In the genomic region with DNA sequence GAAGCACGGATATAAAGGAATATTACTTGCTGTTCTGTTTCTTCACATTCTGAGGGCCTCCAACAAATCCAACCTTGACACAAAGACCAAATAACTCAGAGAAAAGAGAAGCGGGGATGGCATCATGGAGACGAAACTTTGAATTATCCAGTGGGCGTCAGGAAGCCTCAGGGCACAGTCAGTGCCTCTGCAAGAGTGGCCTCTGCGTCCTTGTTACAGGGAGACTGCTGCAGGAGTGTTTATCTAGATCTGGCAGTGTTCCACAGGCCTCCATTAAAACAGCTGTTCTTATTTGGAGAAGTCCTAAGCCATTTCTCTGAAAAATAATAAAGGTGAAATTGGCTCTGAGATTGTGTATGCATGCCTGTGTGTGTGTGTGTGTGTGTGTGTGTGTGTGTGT, we compare ENCODE assay signal across 17 mouse cellular contexts. TPM values are rescaled to one million over a fixed set of nuclear protein-coding genes. Genes with fewer than 3 reads are reported as not detected.
DNase-seq lines count a peak whose midpoint lies in the region; ATAC-seq and TF ChIP-seq lines count a peak whose summit lies in the region.
"Had no signal": no experiment of that assay in that cellular context is flagged by ENCODE, and none has a peak within 500 bp of the region (broad histone marks: within the 10 kb centered on the region; RNA-seq: fewer than 3 reads in every experiment).

No protein-coding gene starts in this region.

- WGBS in kidney, embryonic 16.5 days: 65% methylated on average over 5 of the region's 5 CpGs
- WGBS in lung, postnatal 0 days: 33% methylated on average over 5 of the region's 5 CpGs

- no peak for TF ChIP-seq RAD21 in MEL (IDR thresholded peaks at IDR 0.05; ENCODE audit: low read depth, low read length)

- no peaks in the 10 kb centered on the region for H3K79me2 ChIP-seq in MEL (ENCODE audit: control insufficient read depth, insufficient read depth, low read length, poor library complexity)

- H3K9ac ChIP-seq in kidney, embryonic 16.5 days (replicated peaks; ENCODE audit: low read length): no peak overlapping the region
- H3K9ac ChIP-seq in MEL (ENCODE audit: control insufficient read depth, low read depth, low read length, poor library complexity, severe bottlenecking): no peak overlapping the region
- no peak overlapping the region for H3K9ac ChIP-seq in lung, postnatal 0 days (replicated peaks; ENCODE audit: low read depth)
- H3K9ac ChIP-seq: heart, embryonic 12.5 days; limb, embryonic 15.5 days; lung, embryonic 15.5 days had no signal

- no peak overlapping the region for H3K27ac ChIP-seq in kidney, embryonic 16.5 days (ENCODE audit: low read length)
- no peak overlapping the region for H3K27ac ChIP-seq in MEL (ENCODE audit: control insufficient read depth, low read depth, low read length)
- H3K27ac ChIP-seq in lung, postnatal 0 days (ENCODE audit: low read length): no peak overlapping the region
- H3K27ac ChIP-seq: limb, embryonic 15.5 days; lung, embryonic 15.5 days had no signal

- peak; percentile 7 for DNase-seq in kidney, adult 18-20 months
- DNase-seq in MEL (ENCODE audit: low read depth, low spot score): peak; percentile 83
- DNase-seq in adrenal gland, postnatal 14 days: peak; percentile 64
- DNase-seq in lung, postnatal 0 days (ENCODE audit: low spot score): peak; percentile 61
- no peak for DNase-seq in right cerebral cortex, postnatal 14 days
- DNase-seq in gastrocnemius, postnatal 36 days: no peak
- no peak for DNase-seq in thymus, adult 18-20 months
- DNase-seq: gastrocnemius, postnatal 10 days; heart, postnatal 4 days; right cerebral cortex, postnatal 4 days; thymus, postnatal 4 days had no signal

- no peak for TF ChIP-seq CTCF in MEL (IDR thresholded peaks at IDR 0.05 in 2 of 3, conservative IDR thresholded peaks at IDR 0.05 in 1 of 3; ENCODE audit: control insufficient read depth in 1 of 3, insufficient read depth in 1 of 3, low read depth in 2 of 3, low read length in 3 of 3, poor library complexity in 1 of 3, severe bottlenecking in 1 of 3)
- no peak for TF ChIP-seq CTCF in lung, postnatal 0 days (IDR thresholded peaks at IDR 0.05)

- no peaks in the 10 kb centered on the region for H3K27me3 ChIP-seq in kidney, embryonic 16.5 days (ENCODE audit: insufficient read depth, low read length)
- H3K27me3 ChIP-seq in MEL (ENCODE audit: control insufficient read depth in 1 of 2, insufficient read depth in 2 of 2, low read length in 2 of 2): peaks cover 0 to 4% of the 10 kb centered on the region in 2 experiments; a peak in 1 of 4 replicates
- H3K27me3 ChIP-seq in lung, postnatal 0 days (replicated peaks; ENCODE audit: insufficient read depth, low read length): no peaks in the 10 kb centered on the region
- H3K27me3 ChIP-seq: limb, embryonic 15.5 days; lung, embryonic 15.5 days had no signal

- H3K36me3 ChIP-seq in kidney, embryonic 16.5 days (ENCODE audit: insufficient read depth, low read length): no peaks in the 10 kb centered on the region
- no peaks in the 10 kb centered on the region; a peak in 1 of 4 replicates for H3K36me3 ChIP-seq in MEL (ENCODE audit: control insufficient read depth in 1 of 2, insufficient read depth in 2 of 2, low read length in 2 of 2)
- no peaks in the 10 kb centered on the region for H3K36me3 ChIP-seq in lung, postnatal 0 days (ENCODE audit: insufficient read depth, low read length)
- H3K36me3 ChIP-seq: heart, embryonic 12.5 days; limb, embryonic 15.5 days; lung, embryonic 15.5 days had no signal

- no peaks in the 10 kb centered on the region for H3K9me3 ChIP-seq in kidney, embryonic 16.5 days (ENCODE audit: low read length)
- H3K9me3 ChIP-seq in MEL (replicated peaks; ENCODE audit: insufficient read depth, low read length): no peaks in the 10 kb centered on the region
- no peaks in the 10 kb centered on the region for H3K9me3 ChIP-seq in lung, postnatal 0 days (ENCODE audit: low read length)
- H3K9me3 ChIP-seq: heart, embryonic 12.5 days; limb, embryonic 15.5 days; lung, embryonic 15.5 days had no signal

- ATAC-seq in kidney, embryonic 16.5 days (ENCODE audit: low FRiP score, low TSS enrichment): no peak
- ATAC-seq in lung, postnatal 0 days: no peak
- ATAC-seq: activated CD4-positive, CD25-positive, alpha-beta regulatory T cell, adult 4 months had no signal

- TF ChIP-seq POLR2A in MEL (IDR thresholded peaks at IDR 0.05; ENCODE audit: control insufficient read depth in 1 of 2, insufficient read depth in 1 of 2, low read depth in 1 of 2, low read length in 2 of 2, poor library complexity in 1 of 2): no peak

- H3K4me2 ChIP-seq in kidney, embryonic 16.5 days (replicated peaks; ENCODE audit: low read depth, low read length): no peak overlapping the region
- H3K4me2 ChIP-seq in lung, postnatal 0 days (replicated peaks; ENCODE audit: low read depth, low read length): no peak overlapping the region
- H3K4me2 ChIP-seq: heart, embryonic 12.5 days; limb, embryonic 15.5 days; lung, embryonic 15.5 days; midbrain, embryonic 11.5 days had no signal

- H3K4me3 ChIP-seq in kidney, embryonic 16.5 days (ENCODE audit: low read length): no peak overlapping the region
- H3K4me3 ChIP-seq in MEL (ENCODE audit: control insufficient read depth in 1 of 2, insufficient read depth in 1 of 2, low read depth in 2 of 2, low read length in 2 of 2): no peak overlapping the region
- H3K4me3 ChIP-seq in lung, postnatal 0 days (ENCODE audit: low read depth, low read length): no peak overlapping the region
- H3K4me3 ChIP-seq: heart, embryonic 12.5 days; limb, embryonic 15.5 days; lung, embryonic 15.5 days had no signal

- H3K4me1 ChIP-seq in kidney, embryonic 16.5 days (ENCODE audit: insufficient read depth, low read length): no peaks in the 10 kb centered on the region
- H3K4me1 ChIP-seq in MEL (ENCODE audit: control insufficient read depth in 1 of 2, insufficient read depth in 2 of 2, low read length in 2 of 2): no peaks in the 10 kb centered on the region
- 0 out of 2 replicates have a peak, but pooled peaks cover 2% of the 10 kb centered on the region for H3K4me1 ChIP-seq in lung, postnatal 0 days (ENCODE audit: insufficient read depth, low read depth, low read length)
- H3K4me1 ChIP-seq: limb, embryonic 15.5 days had no signal

- intact Hi-C loops in gastrocnemius, postnatal 36 days (cut with DNase I): no loop called here

- peak in 1 of 2 experiments; percentile 44; a peak in 2 of 4 replicates for TF ChIP-seq EP300 in MEL (IDR thresholded peaks at IDR 0.05; ENCODE audit: low read depth in 1 of 2, low read length in 2 of 2)
- TF ChIP-seq EP300 in lung, postnatal 0 days (IDR thresholded peaks at IDR 0.05): no peak

TF ChIP-seq in MEL, 35 proteins besides CTCF, POLR2A, EP300 and RAD21:
- no peak for TF ChIP-seq NELFE (IDR thresholded peaks at IDR 0.05; ENCODE audit: low read depth, low read length)
- TF ChIP-seq ETS1 (IDR thresholded peaks at IDR 0.05; ENCODE audit: low read depth, low read length): peak; percentile 76
- TF ChIP-seq MYB (IDR thresholded peaks at IDR 0.05; ENCODE audit: low read depth, low read length): no peak
- no peak for TF ChIP-seq POLR2AphosphoS5 (IDR thresholded peaks at IDR 0.05; ENCODE audit: borderline replicate concordance, low read depth, low read length)
- peak; percentile 82 for TF ChIP-seq GATA1 (IDR thresholded peaks at IDR 0.05; ENCODE audit: low read depth, low read length)
TF ChIP-seq in MEL: peak in this region for 2.

RNA-seq across cellular contexts. Expression of a gene that starts 31.8 kb away (rescaled TPM):
- polyA plus RNA-seq in kidney, embryonic 16.5 days (2015; fragmentation: Nextera tagmentation; extraction: Ambion mirVana): 35.1 and 40.5 TPM in 2 replicates
- total RNA-seq in MEL (2012; rRNA removed): 20.0 and 22.2 TPM in 2 replicates
- polyA plus RNA-seq in MEL (2012; ENCODE audit: insufficient read depth in 1 of 2, insufficient read length in 2 of 2, low read depth in 1 of 2, low replicate concordance in 2 of 2, missing spikeins in 1 of 2): 10 to 100 TPM in 1 of 2 experiments, not detected in 1; 24.7 TPM
- 31.1 and 32.2 TPM in 2 replicates for total RNA-seq in adrenal gland, postnatal 14 days (2021)
- 12.5 and 14.7 TPM in 2 replicates for polyA plus RNA-seq in lung, postnatal 0 days (2015; fragmentation: Nextera tagmentation; extraction: Ambion mirVana)
- 10 to 100 TPM; 26.9 to 30.0 TPM for total RNA-seq in gastrocnemius, postnatal 36 days (2021)

RNA-seq across cellular contexts. Expression of a gene that starts 51.5 kb away (rescaled TPM):
- 9.4 and 9.8 TPM in 2 replicates for polyA plus RNA-seq in kidney, embryonic 16.5 days (2015; fragmentation: Nextera tagmentation; extraction: Ambion mirVana)
- 21.7 and 40.8 TPM in 2 replicates for total RNA-seq in MEL (2012; rRNA removed)
- polyA plus RNA-seq in MEL (2012; ENCODE audit: insufficient read depth in 1 of 2, insufficient read length in 2 of 2, low read depth in 1 of 2, low replicate concordance in 2 of 2, missing spikeins in 1 of 2): 10 to 100 TPM in 1 of 2 experiments, not detected in 1; 32.3 TPM
- total RNA-seq in adrenal gland, postnatal 14 days (2021): 7.2 and 8.1 TPM in 2 replicates
- polyA plus RNA-seq in lung, postnatal 0 days (2015; fragmentation: Nextera tagmentation; extraction: Ambion mirVana): 17.5 and 17.7 TPM in 2 replicates
- under 1 TPM; 0.71 to 0.81 TPM for total RNA-seq in gastrocnemius, postnatal 36 days (2021)

Comparison
In these comparisons a context has a peak if more than half of its experiments do, and no peak if none do; other contexts are left out.
1. DNase-seq: peak in kidney, adult 18-20 months (single experiment), MEL (single experiment), adrenal gland, postnatal 14 days (single experiment) and lung, postnatal 0 days (single experiment); none in right cerebral cortex, postnatal 14 days (single experiment), gastrocnemius, postnatal 36 days (0 of 2) and thymus, adult 18-20 months (0 of 2).